Comparison of ENCODE assay signal across 14 mouse cellular contexts in genomic region chr5:115432395-115432794, GRCm38 (mm10). TPM values are rescaled to one million over a fixed set of nuclear protein-coding genes. Genes with fewer than 3 reads are reported as not detected.
A peak's percentile ranks its signal among the peaks of the same experiment; 100 is the strongest.
DNase-seq lines count a peak whose midpoint lies in the region; ATAC-seq and TF ChIP-seq lines count a peak whose summit lies in the region.
"Had no signal": no experiment of that assay in that cellular context is flagged by ENCODE, and none has a peak within 500 bp of the region (broad histone marks: within the 10 kb centered on the region; RNA-seq: fewer than 3 reads in every experiment).

No protein-coding gene starts in this region.

- H3K4me3 ChIP-seq in kidney, embryonic 16.5 days (ENCODE audit: low read length) = no peak overlapping the region
- peak overlapping the region; percentile 99 for H3K4me3 ChIP-seq in forebrain, embryonic 15.5 days
- no peak overlapping the region for H3K4me3 ChIP-seq in intestine, postnatal 0 days (ENCODE audit: low read depth, low read length)
- peak overlapping the region; percentile 97 for H3K4me3 ChIP-seq in neural tube, embryonic 13.5 days
- H3K4me3 ChIP-seq: heart, adult 2 months had no signal

- intact Hi-C loops in left cerebral cortex, postnatal 4 days (cut with DNase I) = loop anchor here (5.0 kb wide), 1 partner anchor 75 kb away; no protein-coding TSS in a partner anchor

- no peaks in the 10 kb centered on the region for H3K9me3 ChIP-seq in kidney, embryonic 16.5 days (ENCODE audit: low read length)
- no peaks in the 10 kb centered on the region for H3K9me3 ChIP-seq in forebrain, embryonic 15.5 days
- no peaks in the 10 kb centered on the region for H3K9me3 ChIP-seq in intestine, postnatal 0 days (ENCODE audit: control insufficient read depth)
- H3K9me3 ChIP-seq in neural tube, embryonic 13.5 days = no peaks in the 10 kb centered on the region

- peaks cover 64% of the 10 kb centered on the region for H3K4me1 ChIP-seq in kidney, embryonic 16.5 days (ENCODE audit: insufficient read depth, low read length)
- H3K4me1 ChIP-seq in forebrain, embryonic 15.5 days = peaks cover 74% of the 10 kb centered on the region
- H3K4me1 ChIP-seq in intestine, postnatal 0 days (replicated peaks; ENCODE audit: control insufficient read depth, insufficient read depth, low read length) = no peaks in the 10 kb centered on the region; the same call in 1 of the 2 replicates
- peaks cover 87% of the 10 kb centered on the region for H3K4me1 ChIP-seq in neural tube, embryonic 13.5 days (replicated peaks)

- peak overlapping the region; percentile 16; the same call in 1 of the 2 replicates for H3K9ac ChIP-seq in kidney, embryonic 16.5 days (replicated peaks; ENCODE audit: low read length)
- H3K9ac ChIP-seq in forebrain, embryonic 15.5 days (replicated peaks) = peak overlapping the region; percentile 100
- H3K9ac ChIP-seq in intestine, postnatal 0 days (ENCODE audit: low read depth, low read length) = no peak overlapping the region
- H3K9ac ChIP-seq in neural tube, embryonic 13.5 days = peak overlapping the region; percentile 100

- no peaks in the 10 kb centered on the region for H3K36me3 ChIP-seq in kidney, embryonic 16.5 days (ENCODE audit: insufficient read depth, low read length)
- no peaks in the 10 kb centered on the region for H3K36me3 ChIP-seq in forebrain, embryonic 15.5 days
- no peaks in the 10 kb centered on the region for H3K36me3 ChIP-seq in intestine, postnatal 0 days (ENCODE audit: control insufficient read depth, insufficient read depth)
- peaks cover 27% of the 10 kb centered on the region for H3K36me3 ChIP-seq in neural tube, embryonic 13.5 days

- no peak for ATAC-seq in kidney, embryonic 16.5 days (ENCODE audit: low FRiP score, low TSS enrichment)
- ATAC-seq in forebrain, embryonic 15.5 days (replicated peaks) = no peak
- ATAC-seq in intestine, postnatal 0 days = no peak; the same call in 1 of the 2 replicates
- no peak for ATAC-seq in neural tube, embryonic 13.5 days (ENCODE audit: low read depth)

- TF ChIP-seq CTCF in intestine, postnatal 0 days (IDR thresholded peaks at IDR 0.05; ENCODE audit: low read depth) = no peak

- H3K4me2 ChIP-seq in kidney, embryonic 16.5 days (replicated peaks; ENCODE audit: low read depth, low read length) = 0 out of 2 replicates have a peak overlapping the region, but pooled peaks have one; percentile 95
- H3K4me2 ChIP-seq in forebrain, embryonic 15.5 days (replicated peaks) = peak overlapping the region; percentile 92
- peak overlapping the region; percentile 98; the same call in 1 of the 2 replicates for H3K4me2 ChIP-seq in intestine, postnatal 0 days (replicated peaks; ENCODE audit: low read depth)
- H3K4me2 ChIP-seq in neural tube, embryonic 13.5 days = peak overlapping the region; percentile 93

- no peak overlapping the region for H3K27ac ChIP-seq in kidney, embryonic 16.5 days (ENCODE audit: low read length)
- peak overlapping the region; percentile 100 for H3K27ac ChIP-seq in forebrain, embryonic 15.5 days (replicated peaks)
- H3K27ac ChIP-seq in intestine, postnatal 0 days (ENCODE audit: low read depth, low read length) = peak overlapping the region; percentile 28; the same call in 1 of the 2 replicates
- H3K27ac ChIP-seq in neural tube, embryonic 13.5 days (replicated peaks) = peak overlapping the region; percentile 100
- H3K27ac ChIP-seq: heart, adult 2 months had no signal

- 75% methylated on average over 11 of the region's 11 CpGs for WGBS in kidney, embryonic 16.5 days
- WGBS in forebrain, embryonic 15.5 days = 21% methylated on average over 11 of the region's 11 CpGs
- WGBS in intestine, postnatal 0 days = 53% methylated on average over 11 of the region's 11 CpGs
- WGBS in neural tube, embryonic 13.5 days = 40% methylated on average over 11 of the region's 11 CpGs

- DNase-seq in kidney, adult 18-20 months = no peak
- DNase-seq in urinary bladder, adult 18-20 months (ENCODE audit: low spot score in 2 of 2) = no peak
- no peak for DNase-seq in left cerebral cortex, postnatal 4 days
- no peak for DNase-seq in heart, adult 11 months
- DNase-seq: adrenal gland, postnatal 36 days; cerebellum, adult 8-10 months; heart, adult 2 months; layer of hippocampus, postnatal 36 days; lung, embryonic 14.5 days had no signal

- H3K27me3 ChIP-seq in kidney, embryonic 16.5 days (ENCODE audit: insufficient read depth, low read length) = peaks cover 11% of the 10 kb centered on the region; the same call in 1 of the 2 replicates
- no peaks in the 10 kb centered on the region for H3K27me3 ChIP-seq in forebrain, embryonic 15.5 days
- H3K27me3 ChIP-seq in intestine, postnatal 0 days (replicated peaks; ENCODE audit: control insufficient read depth, insufficient read depth, low read length) = peaks cover 21% of the 10 kb centered on the region
- no peaks in the 10 kb centered on the region for H3K27me3 ChIP-seq in neural tube, embryonic 13.5 days

RNA-seq across cellular contexts. Expression of gene Msi1, which starts 3.0 kb away (rescaled TPM):
- 12.1 and 14.1 TPM in 2 replicates for polyA plus RNA-seq in kidney, embryonic 16.5 days (2015; fragmentation: Nextera tagmentation; extraction: Ambion mirVana)
- 70.0 and 75.8 TPM in 2 replicates for polyA plus RNA-seq in forebrain, embryonic 15.5 days (2015; fragmentation: Nextera tagmentation; extraction: Ambion mirVana)
- polyA plus RNA-seq in intestine, postnatal 0 days (2015; fragmentation: Nextera tagmentation; extraction: Ambion mirVana) = 4.1 and 4.3 TPM in 2 replicates
- 66.5 and 66.7 TPM in 2 replicates for polyA plus RNA-seq in neural tube, embryonic 13.5 days (2015; fragmentation: Nextera tagmentation; extraction: Ambion mirVana)
- 100 to 1,000 TPM; 110 to 114 TPM for total RNA-seq in left cerebral cortex, postnatal 4 days (2021)

RNA-seq across cellular contexts. Expression of gene Pla2g1b, which starts 33.7 kb away (rescaled TPM):
- polyA plus RNA-seq in kidney, embryonic 16.5 days (2015; fragmentation: Nextera tagmentation; extraction: Ambion mirVana) = 0.94 and 2.1 TPM in 2 replicates
- not detected in 2 replicates for polyA plus RNA-seq in forebrain, embryonic 15.5 days (2015; fragmentation: Nextera tagmentation; extraction: Ambion mirVana)
- polyA plus RNA-seq in intestine, postnatal 0 days (2015; fragmentation: Nextera tagmentation; extraction: Ambion mirVana) = 0.78 and 0.98 TPM in 2 replicates
- polyA plus RNA-seq in neural tube, embryonic 13.5 days (2015; fragmentation: Nextera tagmentation; extraction: Ambion mirVana) = 0.95 TPM in 1 of 2 replicates, not detected in the other
- total RNA-seq in left cerebral cortex, postnatal 4 days (2021) = not detected
- total RNA-seq: adrenal gland, postnatal 36 days; heart, adult 2 months; layer of hippocampus, postnatal 36 days had no signal
- polyA plus RNA-seq: C2C12; heart, adult 2 months had no signal

RNA-seq across cellular contexts. Expression of gene Sirt4, which starts 52.1 kb away (rescaled TPM):
- polyA plus RNA-seq in kidney, embryonic 16.5 days (2015; fragmentation: Nextera tagmentation; extraction: Ambion mirVana) = 27.3 and 27.5 TPM in 2 replicates
- polyA plus RNA-seq in forebrain, embryonic 15.5 days (2015; fragmentation: Nextera tagmentation; extraction: Ambion mirVana) = 34.0 and 34.2 TPM in 2 replicates
- 5.0 and 6.4 TPM in 2 replicates for polyA plus RNA-seq in intestine, postnatal 0 days (2015; fragmentation: Nextera tagmentation; extraction: Ambion mirVana)
- polyA plus RNA-seq in neural tube, embryonic 13.5 days (2015; fragmentation: Nextera tagmentation; extraction: Ambion mirVana) = 26.8 and 33.0 TPM in 2 replicates
- total RNA-seq in left cerebral cortex, postnatal 4 days (2021) = 10 to 100 TPM; 28.4 to 31.5 TPM

Comparison
In these comparisons a context has a peak if more than half of its experiments do, and no peak if none do; other contexts are left out.
1. H3K4me3 ChIP-seq: peak in forebrain, embryonic 15.5 days (single experiment) and neural tube, embryonic 13.5 days (single experiment); none in kidney, embryonic 16.5 days (single experiment) and intestine, postnatal 0 days (single experiment).
2. Peak in every context shown above with its lines, with median percentiles within 50 percentile points of each other: H3K4me2 ChIP-seq.